Mouse (Mus musculus): ENCODE data around the gene Trim25.

Trim25 gene

DNA sequence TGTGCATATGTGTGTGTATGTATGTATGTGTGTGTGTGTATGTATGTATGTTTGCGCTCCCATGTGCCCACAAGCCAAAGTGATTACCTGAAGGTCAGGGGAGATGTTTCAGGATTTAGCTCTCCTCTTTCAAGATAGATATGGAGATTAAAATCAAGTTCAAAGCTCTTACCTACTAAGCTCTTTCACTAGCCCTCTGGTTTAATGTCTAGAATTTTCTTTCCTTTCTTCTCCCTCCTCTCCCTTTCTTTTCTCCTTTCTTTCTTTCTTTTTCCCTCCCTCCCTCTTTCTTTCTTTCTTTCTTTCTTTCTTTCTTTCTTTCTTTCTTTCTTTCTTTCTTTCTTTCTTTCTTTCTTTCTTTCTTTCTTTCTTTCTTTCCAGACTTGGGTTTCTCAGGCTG is 67.6 kb downstream of the Trim25 start, which contains the start of gene Dgke:
Dgke (minus strand) TSS at position 101 of the 400 bp plus-strand sequence.
- DNase-seq, result no peak

DNA sequence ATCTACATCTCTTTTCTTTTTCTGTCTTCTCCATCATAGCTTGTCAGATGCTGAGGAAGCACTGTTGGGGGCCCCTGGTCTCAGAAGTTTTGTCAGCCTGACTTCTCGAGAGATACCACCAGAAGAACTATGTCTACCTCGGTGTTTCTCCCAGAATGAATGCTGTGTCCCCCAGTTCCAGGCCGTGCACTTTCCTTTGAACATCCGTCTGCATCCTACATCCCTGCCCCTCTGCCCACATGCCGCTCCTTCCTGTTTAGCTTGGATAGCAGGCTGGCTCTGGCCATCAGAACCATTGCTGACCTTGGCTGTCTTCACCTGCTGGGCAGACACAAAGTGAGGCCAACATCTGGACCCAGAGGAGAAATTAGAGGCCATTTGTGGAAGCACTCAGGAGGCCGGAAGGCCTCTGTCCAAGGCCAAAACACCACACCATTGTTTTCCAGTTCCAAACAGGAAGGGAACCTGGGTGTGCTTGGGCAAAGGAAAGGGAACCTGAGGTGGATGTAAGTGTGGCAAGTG is 68.2 kb downstream of the Trim25 start:
- no peak for DNase-seq

DNA sequence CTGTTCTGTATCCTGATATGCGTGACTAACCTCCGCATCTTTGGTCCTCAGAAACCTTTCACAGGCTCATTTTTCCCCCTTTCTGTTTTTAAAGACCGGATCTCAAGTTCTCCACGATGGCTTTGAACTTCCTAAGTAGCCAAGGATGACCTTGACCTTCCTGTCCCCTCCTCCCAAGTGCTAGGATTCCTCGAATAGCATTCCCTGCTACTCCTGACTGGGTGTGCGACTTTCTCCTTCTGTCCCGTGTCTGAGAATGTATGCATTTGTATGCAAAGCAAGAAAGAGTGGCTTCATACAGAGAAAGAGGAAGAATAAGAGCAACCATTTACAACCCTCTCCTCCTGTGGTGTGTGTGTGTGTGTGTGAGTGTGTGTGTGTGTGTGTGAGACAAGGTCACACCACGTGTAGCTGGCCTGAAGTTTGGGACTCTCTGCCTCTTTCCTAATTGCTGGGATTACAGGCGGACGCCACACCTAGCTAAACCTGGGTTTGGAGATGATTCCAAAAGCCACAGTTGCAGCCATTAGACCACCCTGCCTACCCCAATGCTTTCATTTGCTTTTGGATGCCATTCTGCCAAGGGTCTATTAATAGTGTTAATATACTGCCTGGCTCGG is 68.8 kb downstream of the Trim25 start:
- no peak for DNase-seq

DNA sequence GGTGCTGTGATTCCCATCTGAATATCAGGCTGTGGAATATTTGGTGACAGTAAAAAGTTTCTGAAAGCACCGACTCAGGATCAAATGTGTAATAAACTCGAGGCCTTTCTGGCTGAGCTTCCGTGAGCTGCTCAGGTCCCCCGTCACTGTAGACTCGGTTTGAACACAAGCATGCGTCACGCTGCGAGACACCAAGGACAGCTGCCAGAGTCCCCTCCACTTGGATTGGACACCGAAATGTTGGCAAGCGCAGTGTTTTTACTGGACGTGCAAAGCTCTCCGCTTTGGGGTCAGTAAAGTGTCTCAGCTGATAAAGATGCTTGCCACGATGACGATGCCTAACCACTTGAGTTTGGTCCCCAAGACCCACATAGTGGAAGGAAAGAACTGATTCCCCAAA is 69.5 kb downstream of the Trim25 start:
- DNase-seq, result no peak

DNA sequence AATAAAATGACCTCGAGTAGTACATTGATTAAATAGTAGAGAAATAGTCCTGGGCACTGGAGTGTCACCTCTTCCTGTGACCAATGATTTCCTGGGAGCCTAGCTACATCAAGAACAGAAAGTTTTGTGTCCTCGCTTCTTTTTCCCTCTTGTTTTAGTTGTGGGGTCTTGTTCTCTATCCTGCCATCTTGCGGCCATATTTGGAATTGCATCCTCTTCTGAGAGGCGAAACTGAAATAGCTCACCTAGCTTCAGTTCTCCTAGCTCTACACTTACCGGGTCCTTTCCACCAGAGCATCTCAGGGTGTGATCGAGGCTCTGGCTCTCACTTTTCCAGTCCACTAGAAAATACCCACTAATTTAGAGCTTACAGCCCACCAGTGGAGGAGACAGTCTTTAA is 70.1 kb downstream of the Trim25 start:
- DNase-seq, result peak; percentile 79

Data from lung, postnatal 14 days (tissue).